Mouse (Mus musculus): ENCODE results near the gene Qdpr.

DNA sequence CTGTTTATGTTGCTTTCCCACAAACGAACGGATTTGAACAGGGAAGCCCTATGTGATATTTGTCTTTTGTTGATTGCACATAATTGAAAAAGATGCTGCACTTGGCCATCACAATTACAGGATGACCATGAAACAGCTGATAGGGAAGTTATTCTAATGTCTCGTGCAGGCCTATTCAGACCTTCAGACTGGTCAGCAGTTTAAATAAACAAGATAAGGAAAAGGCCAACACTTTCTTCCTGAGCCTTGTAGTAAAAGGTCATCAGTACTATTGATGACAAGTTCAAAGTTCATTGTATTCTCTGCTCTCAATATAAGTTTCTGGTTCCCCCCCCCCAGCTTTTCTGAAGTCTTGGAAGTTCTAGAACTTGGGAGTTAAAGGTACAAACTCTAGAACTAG, 32.6 kb upstream of the Qdpr start:
- TF ChIP-seq MAX (IDR thresholded peaks at IDR 0.05): no peak
- no peak for TF ChIP-seq CTCF (IDR thresholded peaks at IDR 0.05; ENCODE audit: control insufficient read depth, insufficient read depth, insufficient read length)
- TF ChIP-seq USF1 (IDR thresholded peaks at IDR 0.05; ENCODE audit: low read depth): no peak
